Mouse (Mus musculus): ENCODE measurements at regions not wholly inside any gene's neighbourhood (a gene's known extent, or its start where the extent isn't known, plus 50 kb on each side); places are given as distances from the start of the nearest gene placed in this dataset.

DNA sequence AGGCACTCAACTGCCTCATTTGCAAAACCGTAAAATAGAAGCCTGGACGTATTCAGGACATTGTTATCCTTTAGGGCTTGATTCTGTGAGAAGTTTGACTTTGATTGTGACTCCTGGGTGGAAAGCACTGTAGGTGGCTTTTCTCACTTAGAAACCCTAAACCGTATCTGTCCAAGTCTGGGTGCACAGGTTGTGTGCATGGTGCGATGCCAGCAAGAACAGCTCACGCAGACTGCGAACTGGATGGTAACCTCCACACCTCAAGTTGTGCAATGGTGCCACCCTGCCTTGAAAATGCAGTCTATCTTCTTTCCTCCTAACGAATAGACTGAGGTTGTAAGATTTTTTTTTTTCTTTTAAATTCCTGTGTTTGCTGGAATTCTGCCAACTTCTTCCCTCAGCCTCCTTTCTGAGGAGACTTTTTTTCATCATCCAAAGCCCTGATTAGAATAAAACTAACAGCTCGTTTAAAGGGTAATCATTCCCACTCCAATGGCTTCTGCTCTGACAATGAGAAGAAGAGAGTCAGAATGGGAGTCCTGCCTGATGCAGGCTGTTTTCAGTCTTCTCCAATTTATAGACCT lies 383.8 kb upstream of the Slc30a5 start:
- Histone ChIP-seq H3ac (ENCODE audit: control insufficient read depth, insufficient read length) (no peak overlapping the region), H3K36me3 (ENCODE audit: control insufficient read depth, insufficient read depth) (no peaks in the 10 kb centered on the region), H3K4me2 (ENCODE audit: low read depth) (no peak overlapping the region), H3K27me3 (ENCODE audit: control insufficient read depth, insufficient read depth, insufficient read length) (no peaks in the 10 kb centered on the region), H3K4me3 (no peak overlapping the region), H3K79me2 (ENCODE audit: control insufficient read depth, insufficient read depth) (no peaks in the 10 kb centered on the region)
- TF ChIP-seq POLR2AphosphoS2 (IDR thresholded peaks at IDR 0.05; ENCODE audit: insufficient read length, low read depth) (no peak), TCF12 (IDR thresholded peaks at IDR 0.05; ENCODE audit: insufficient read depth, poor library complexity, severe bottlenecking) (no peak), CEBPB (IDR thresholded peaks at IDR 0.05; ENCODE audit: insufficient read depth, poor library complexity, severe bottlenecking) (no peak), SRF (IDR thresholded peaks at IDR 0.05; ENCODE audit: control insufficient read depth, insufficient read length, low read depth) (no peak)

DNA sequence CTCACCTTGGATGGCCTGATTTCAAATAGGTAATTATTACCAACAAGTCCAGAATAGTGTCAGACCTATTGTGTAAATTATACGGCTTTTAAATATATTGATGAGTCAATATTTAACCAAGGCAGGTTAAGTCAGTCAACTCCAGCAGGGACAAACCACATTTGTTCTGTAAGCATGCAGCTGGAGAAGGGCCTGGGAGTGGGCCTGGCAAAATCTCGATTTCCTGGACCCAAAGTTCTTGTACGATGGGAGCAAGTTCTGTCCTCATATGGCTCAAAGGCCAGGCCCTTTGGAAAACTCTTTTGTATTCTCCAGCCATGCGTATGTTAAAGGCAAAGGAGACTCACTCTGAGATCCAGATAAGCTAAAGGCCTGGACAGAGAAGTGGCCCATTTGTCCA lies 383.2 kb upstream of the Slc30a5 start:
- H3K36me3 ChIP-seq (ENCODE audit: control insufficient read depth, insufficient read depth), result no peaks in the 10 kb centered on the region
- no peak overlapping the region for H3K4me2 ChIP-seq (ENCODE audit: low read depth)
- no peak overlapping the region for H3K4me3 ChIP-seq
- H3K79me2 ChIP-seq (ENCODE audit: control insufficient read depth, insufficient read depth), result no peaks in the 10 kb centered on the region
- no peak overlapping the region for H3ac ChIP-seq (ENCODE audit: control insufficient read depth, insufficient read length)
- H3K27me3 ChIP-seq (ENCODE audit: control insufficient read depth, insufficient read depth, insufficient read length), result no peaks in the 10 kb centered on the region
- TF ChIP-seq USF1 (IDR thresholded peaks at IDR 0.05; ENCODE audit: low read depth), result no peak
- TF ChIP-seq POLR2AphosphoS2 (IDR thresholded peaks at IDR 0.05; ENCODE audit: insufficient read length, low read depth), result no peak
- TF ChIP-seq E2F4 (IDR thresholded peaks at IDR 0.05; ENCODE audit: insufficient read depth), result no peak
- TF ChIP-seq MYOD1 (IDR thresholded peaks at IDR 0.05; ENCODE audit: control insufficient read depth in 1 of 3, insufficient read length in 2 of 3, low read depth in 2 of 3), result no peak
- TF ChIP-seq REST (IDR thresholded peaks at IDR 0.05; ENCODE audit: insufficient read depth, insufficient read length), result no peak
- no peak for TF ChIP-seq MAX (IDR thresholded peaks at IDR 0.05; ENCODE audit: low read depth)
- no peak for TF ChIP-seq CEBPB (IDR thresholded peaks at IDR 0.05; ENCODE audit: insufficient read depth, poor library complexity, severe bottlenecking)
- no peak for TF ChIP-seq TCF12 (IDR thresholded peaks at IDR 0.05; ENCODE audit: insufficient read depth, poor library complexity, severe bottlenecking)

DNA sequence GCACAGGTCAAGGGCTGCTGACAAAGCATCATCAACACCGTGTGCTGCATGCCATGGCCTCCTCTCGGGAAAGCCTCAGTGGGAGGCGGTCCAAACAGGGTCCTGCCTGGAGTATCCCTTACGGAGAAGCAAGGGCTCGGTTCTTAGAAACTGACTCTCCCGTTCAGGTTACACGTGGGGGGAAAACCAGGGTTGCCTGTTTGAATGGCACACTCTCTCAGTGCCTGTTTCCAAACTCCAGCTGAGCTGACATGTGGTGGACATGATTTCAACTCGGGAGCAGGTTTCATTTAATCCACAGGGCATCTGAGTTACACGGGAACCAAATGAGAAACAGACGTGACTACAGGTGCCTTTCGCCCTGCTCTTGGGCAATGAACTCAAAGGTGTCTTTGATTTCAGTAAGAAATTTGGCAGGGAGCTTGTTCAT lies 382.6 kb upstream of the Slc30a5 start:
- no peak for TF ChIP-seq TCF12 (IDR thresholded peaks at IDR 0.05; ENCODE audit: insufficient read depth, poor library complexity, severe bottlenecking)
- TF ChIP-seq POLR2A (IDR thresholded peaks at IDR 0.05; ENCODE audit: insufficient read length, low read depth), result no peak
- TF ChIP-seq TCF3 (IDR thresholded peaks at IDR 0.05; ENCODE audit: insufficient read length, low read depth), result no peak
- Histone ChIP-seq H3K4me2 (ENCODE audit: low read depth) (no peak overlapping the region), H3K27me3 (ENCODE audit: control insufficient read depth, insufficient read depth, insufficient read length) (no peaks in the 10 kb centered on the region), H3K36me3 (ENCODE audit: control insufficient read depth, insufficient read depth) (no peaks in the 10 kb centered on the region), H3K4me3 (no peak overlapping the region), H3ac (ENCODE audit: control insufficient read depth, insufficient read length) (no peak overlapping the region), H3K79me2 (ENCODE audit: control insufficient read depth, insufficient read depth) (no peaks in the 10 kb centered on the region)

- H3K36me3 ChIP-seq (ENCODE audit: control insufficient read depth, insufficient read depth), result no peaks in the 10 kb centered on the region
- TF ChIP-seq TCF3 (IDR thresholded peaks at IDR 0.05; ENCODE audit: insufficient read length, low read depth) (no peak), TCF12 (IDR thresholded peaks at IDR 0.05; ENCODE audit: insufficient read depth, poor library complexity, severe bottlenecking) (no peak), CEBPB (IDR thresholded peaks at IDR 0.05; ENCODE audit: insufficient read depth, poor library complexity, severe bottlenecking) (no peak), SRF (IDR thresholded peaks at IDR 0.05; ENCODE audit: control insufficient read depth, insufficient read length, low read depth) (no peak), REST (IDR thresholded peaks at IDR 0.05; ENCODE audit: insufficient read depth, insufficient read length) (no peak), E2F4 (IDR thresholded peaks at IDR 0.05; ENCODE audit: insufficient read depth) (no peak), POLR2AphosphoS2 (IDR thresholded peaks at IDR 0.05; ENCODE audit: insufficient read length, low read depth) (no peak), POLR2A (IDR thresholded peaks at IDR 0.05; ENCODE audit: insufficient read length, low read depth) (no peak), MYOD1 (IDR thresholded peaks at IDR 0.05; ENCODE audit: control insufficient read depth in 1 of 3, insufficient read length in 2 of 3, low read depth in 2 of 3) (no peak), MAX (IDR thresholded peaks at IDR 0.05; ENCODE audit: low read depth) (no peak)
- H3K4me3 ChIP-seq, result no peak overlapping the region
- H3K79me2 ChIP-seq (ENCODE audit: control insufficient read depth, insufficient read depth), result no peaks in the 10 kb centered on the region
- H3ac ChIP-seq (ENCODE audit: control insufficient read depth, insufficient read length), result no peak overlapping the region
- H3K4me2 ChIP-seq (ENCODE audit: low read depth), result no peak overlapping the region
- H3K27me3 ChIP-seq (ENCODE audit: control insufficient read depth, insufficient read depth, insufficient read length), result no peaks in the 10 kb centered on the region
Observed at GRCm38 (mm10) chr13:101215131-101215641, 382.0 kb upstream of the Slc30a5 start.

DNA sequence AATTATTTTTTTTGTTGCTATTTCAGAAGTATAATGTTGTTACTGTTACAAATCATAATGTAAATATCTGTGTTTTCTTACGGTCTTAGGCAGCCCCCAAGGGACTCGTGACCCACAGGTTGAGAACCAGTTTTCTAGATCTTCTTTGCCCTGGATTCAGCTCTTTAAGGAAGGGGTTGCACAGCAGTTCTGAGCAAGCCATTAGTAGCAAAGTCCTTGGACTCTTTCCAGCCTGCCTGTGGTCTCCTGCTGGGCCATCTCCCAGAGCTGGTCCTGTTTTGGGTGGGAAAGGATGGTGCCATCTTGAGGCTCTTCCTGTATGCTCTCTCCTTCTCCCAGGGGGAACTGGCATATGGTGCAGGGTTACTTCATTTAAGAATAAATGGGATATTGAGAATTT lies 380.9 kb upstream of the Slc30a5 start:
- no peak overlapping the region for H3K4me3 ChIP-seq
- TF ChIP-seq USF1 (IDR thresholded peaks at IDR 0.05; ENCODE audit: low read depth), result no peak
- no peak for TF ChIP-seq MAX (IDR thresholded peaks at IDR 0.05; ENCODE audit: low read depth)
- no peak for TF ChIP-seq POLR2A (IDR thresholded peaks at IDR 0.05; ENCODE audit: insufficient read length, low read depth)
- TF ChIP-seq TCF12 (IDR thresholded peaks at IDR 0.05; ENCODE audit: insufficient read depth, poor library complexity, severe bottlenecking), result no peak
- no peak for TF ChIP-seq REST (IDR thresholded peaks at IDR 0.05; ENCODE audit: insufficient read depth, insufficient read length)
- TF ChIP-seq CEBPB (IDR thresholded peaks at IDR 0.05; ENCODE audit: insufficient read depth, poor library complexity, severe bottlenecking), result no peak
- no peak for TF ChIP-seq POLR2AphosphoS2 (IDR thresholded peaks at IDR 0.05; ENCODE audit: insufficient read length, low read depth)
- TF ChIP-seq SRF (IDR thresholded peaks at IDR 0.05; ENCODE audit: control insufficient read depth, insufficient read length, low read depth), result no peak
- no peak for TF ChIP-seq MYOD1 (IDR thresholded peaks at IDR 0.05; ENCODE audit: control insufficient read depth in 1 of 3, insufficient read length in 2 of 3, low read depth in 2 of 3)
- TF ChIP-seq MYOG (IDR thresholded peaks at IDR 0.05; ENCODE audit: control insufficient read depth in 1 of 3, insufficient read depth in 1 of 3, insufficient read length in 2 of 3, low read depth in 2 of 3), result no peak
- TF ChIP-seq TCF3 (IDR thresholded peaks at IDR 0.05; ENCODE audit: insufficient read length, low read depth), result no peak
- no peak for TF ChIP-seq E2F4 (IDR thresholded peaks at IDR 0.05; ENCODE audit: insufficient read depth)
- H3K4me2 ChIP-seq (ENCODE audit: low read depth), result no peak overlapping the region
- H3K27me3 ChIP-seq (ENCODE audit: control insufficient read depth, insufficient read depth, insufficient read length), result no peaks in the 10 kb centered on the region
- no peaks in the 10 kb centered on the region for H3K36me3 ChIP-seq (ENCODE audit: control insufficient read depth, insufficient read depth)
- H3K79me2 ChIP-seq (ENCODE audit: control insufficient read depth, insufficient read depth), result no peaks in the 10 kb centered on the region
- no peak overlapping the region for H3ac ChIP-seq (ENCODE audit: control insufficient read depth, insufficient read length)
